Mouse (Mus musculus) WW6 (cell line): ENCODE measurements at regions not wholly inside any gene's neighbourhood (a gene's known extent, or its start where the extent isn't known, plus 50 kb on each side); places are given as distances from the start of the nearest gene placed in this dataset.

Source experiments
- DNase-seq: peaks from one replicate; pipeline ENCODE4 v3.0.0-alpha.2; 2013; ENCODE audit warnings: low read depth, low spot score

- no peak for DNase-seq
Measured at GRCm38 (mm10) chr10:118765051-118765450, 105.0 kb downstream of the Dyrk2 start.

DNA sequence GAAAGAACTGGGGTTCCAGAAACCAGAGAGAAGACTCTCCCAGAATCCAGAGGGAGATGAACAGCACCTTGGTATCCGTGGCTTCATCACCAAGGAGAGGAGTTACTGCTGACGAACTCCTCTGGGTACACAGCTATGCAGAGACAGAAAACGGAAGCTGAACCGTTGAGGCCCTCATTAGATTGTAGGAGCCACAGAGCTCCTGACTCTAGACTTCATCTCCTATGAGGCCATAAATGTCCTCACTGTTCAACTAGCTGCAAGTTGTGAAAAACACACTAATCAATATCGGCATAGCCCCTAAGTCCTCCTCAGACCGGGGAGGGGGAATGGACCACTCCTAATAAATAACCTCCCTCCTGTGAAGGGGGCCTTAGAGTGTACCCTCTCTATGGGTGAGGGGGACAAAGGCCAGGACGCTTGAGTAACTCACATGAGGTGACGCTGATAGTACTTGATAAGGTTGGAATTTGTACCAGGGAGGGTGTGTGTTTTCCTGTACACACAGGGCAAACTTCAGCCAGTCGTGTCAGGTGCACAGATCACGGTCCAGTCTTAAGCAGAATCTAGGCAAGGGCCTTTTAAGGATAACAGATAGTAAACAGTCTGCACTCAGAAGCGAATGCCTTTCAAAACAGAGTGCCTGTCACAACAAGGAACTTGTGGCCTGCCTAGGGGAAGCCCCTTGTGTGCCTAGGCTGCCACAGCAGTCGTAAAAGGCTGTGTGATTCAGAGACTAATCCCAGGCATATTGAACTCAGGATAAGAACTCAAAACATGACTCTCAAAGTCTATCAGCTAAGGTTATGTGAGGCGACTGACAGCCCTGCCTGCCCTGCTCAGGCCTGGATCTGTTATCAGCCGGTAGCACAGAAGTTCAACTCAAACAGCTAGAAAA is 104.2 kb downstream of the Dyrk2 start:
- no peak for DNase-seq

- DNase-seq: no peak
Measured at GRCm38 (mm10) chr10:118766826-118767225, 103.2 kb downstream of the Dyrk2 start.

DNA sequence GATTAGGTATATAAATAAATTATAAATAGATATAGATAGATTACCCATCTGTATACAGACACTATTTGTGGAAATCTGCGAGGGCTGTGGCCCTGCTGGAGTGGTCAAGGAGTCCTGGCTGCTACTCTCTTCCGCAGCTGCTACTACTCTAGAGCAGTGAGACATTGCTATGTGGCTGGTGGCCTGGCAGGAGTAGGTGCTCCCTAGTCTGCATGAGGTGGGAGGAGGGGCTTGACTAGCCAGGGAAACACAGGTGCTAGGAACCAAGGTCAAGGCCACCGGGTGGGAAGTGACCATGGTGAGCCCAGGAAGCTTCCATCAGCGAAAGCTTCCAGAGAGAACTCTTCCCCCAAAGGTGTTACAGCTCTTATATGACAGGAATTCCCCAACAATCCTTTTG is 100.3 kb downstream of the Dyrk2 start:
- no peak for DNase-seq

GRCm38 (mm10) chr10:118778656-118779055 is 91.4 kb downstream of the Dyrk2 start:
- DNase-seq: no peak

- DNase-seq: no peak
Measured at GRCm38 (mm10) chr10:118780831-118781569, 89.0 kb downstream of the Dyrk2 start.

DNA sequence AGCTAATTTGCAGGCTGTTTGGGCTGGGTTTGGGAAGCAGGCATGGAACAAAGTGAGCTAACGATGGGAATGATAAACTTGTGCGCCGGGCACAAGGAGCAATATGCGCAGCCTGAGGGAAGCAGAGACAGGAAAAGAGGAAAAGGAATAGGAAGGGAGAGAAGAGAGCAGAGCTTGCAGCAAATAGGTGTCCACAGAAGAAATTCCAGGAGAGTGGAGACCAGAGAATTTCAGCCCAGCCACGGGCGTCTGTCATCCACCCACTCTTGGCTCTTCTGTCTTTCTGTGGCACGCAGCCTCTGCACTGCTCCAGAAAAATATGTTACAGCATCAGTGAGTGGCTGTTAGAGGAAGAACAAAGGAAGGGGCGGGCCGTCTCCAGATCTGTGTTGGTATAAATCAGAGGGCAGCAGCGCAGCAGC is 88.2 kb downstream of the Dyrk2 start:
- DNase-seq: no peak

- no peak for DNase-seq
Measured at GRCm38 (mm10) chr10:118782646-118783045, 87.4 kb downstream of the Dyrk2 start.

DNA sequence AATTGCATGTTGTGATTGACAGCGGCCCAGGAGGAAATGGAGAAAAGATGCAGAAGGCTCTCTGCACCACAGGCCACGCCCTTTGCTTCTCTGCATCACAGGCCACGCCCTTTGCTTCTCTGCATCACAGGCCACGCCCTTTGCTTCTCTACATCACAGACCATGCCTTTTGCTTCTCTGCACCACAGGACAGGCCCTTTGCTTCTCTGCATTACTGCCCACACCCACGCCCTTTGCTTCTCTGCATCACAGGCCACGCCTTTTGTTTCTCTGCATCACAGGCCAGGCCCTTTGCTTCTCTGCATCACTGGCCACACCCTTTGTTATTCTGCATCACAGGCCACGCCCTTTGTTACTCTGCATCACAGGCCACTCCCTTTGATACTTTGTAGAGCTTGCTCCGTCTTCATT is 82.7 kb downstream of the Dyrk2 start:
- DNase-seq: no peak

DNA sequence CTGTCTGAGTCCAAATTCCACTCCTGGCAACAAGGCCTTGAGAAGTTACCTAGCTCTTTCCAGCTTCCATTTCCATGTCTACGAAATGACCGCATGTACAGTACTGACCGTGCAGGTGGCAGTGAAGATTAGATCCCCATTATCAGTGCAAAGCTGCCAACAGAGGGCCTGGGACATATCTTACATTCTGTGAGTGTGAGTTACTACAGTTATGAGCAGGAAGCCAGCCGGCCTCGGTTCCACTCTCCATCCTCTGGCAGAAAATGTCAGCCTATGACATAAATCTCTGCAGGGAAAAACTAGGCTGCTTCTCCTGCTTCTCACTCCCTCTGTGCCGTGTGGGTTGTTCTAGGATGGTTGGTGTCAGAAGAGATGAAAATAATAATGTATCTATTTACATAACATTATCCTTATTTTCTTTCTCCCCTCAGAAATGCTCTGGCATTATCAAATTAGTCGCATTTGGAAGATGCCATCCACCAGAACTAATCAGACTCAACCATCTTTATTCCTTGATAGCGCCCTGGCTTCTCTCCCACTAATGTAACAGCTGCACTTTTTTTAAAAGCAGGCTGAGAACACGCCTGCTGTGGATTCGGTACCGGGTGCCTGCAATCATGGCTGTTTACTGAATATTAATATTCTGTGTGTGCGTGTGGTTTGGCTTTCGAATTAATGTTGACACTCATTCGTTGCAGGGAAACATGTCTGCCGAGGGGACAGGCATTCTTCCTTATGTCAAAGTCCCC is 77.5 kb downstream of the Dyrk2 start:
- no peak for DNase-seq

GRCm38 (mm10) chr10:118793794-118794193 is 76.2 kb downstream of the Dyrk2 start:
- no peak for DNase-seq

DNA sequence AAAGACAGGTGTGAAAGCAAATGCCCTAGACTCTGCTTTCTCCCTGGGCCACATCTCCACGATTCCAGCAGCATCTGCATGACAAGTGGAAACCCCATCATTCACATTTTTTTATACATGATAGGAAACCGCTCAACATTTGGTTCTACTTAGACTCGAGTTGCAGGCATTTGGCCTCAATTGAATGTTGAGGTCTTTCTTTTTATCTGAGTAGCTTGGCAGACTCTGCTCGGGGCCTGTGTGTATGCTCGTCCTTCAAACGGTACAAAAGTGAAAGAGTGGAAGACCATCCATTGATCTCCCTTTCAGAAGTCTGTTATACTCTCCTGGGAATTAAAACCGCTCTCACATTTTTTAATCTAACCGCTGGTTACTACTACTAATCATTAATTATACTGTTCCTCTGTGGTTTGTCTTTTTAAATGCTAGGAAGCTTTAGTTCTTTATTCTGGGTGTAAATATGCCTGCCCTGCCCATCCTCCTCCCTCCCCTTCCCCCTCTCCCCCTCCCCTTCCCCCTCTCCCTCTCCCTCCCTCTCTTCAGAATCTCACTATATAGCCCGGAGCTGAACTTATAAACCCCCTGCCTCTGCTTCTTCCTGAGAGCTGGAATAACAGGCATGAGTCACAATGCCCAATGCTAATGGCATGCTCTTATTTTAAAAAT is 75.5 kb downstream of the Dyrk2 start:
- no peak for DNase-seq

DNA sequence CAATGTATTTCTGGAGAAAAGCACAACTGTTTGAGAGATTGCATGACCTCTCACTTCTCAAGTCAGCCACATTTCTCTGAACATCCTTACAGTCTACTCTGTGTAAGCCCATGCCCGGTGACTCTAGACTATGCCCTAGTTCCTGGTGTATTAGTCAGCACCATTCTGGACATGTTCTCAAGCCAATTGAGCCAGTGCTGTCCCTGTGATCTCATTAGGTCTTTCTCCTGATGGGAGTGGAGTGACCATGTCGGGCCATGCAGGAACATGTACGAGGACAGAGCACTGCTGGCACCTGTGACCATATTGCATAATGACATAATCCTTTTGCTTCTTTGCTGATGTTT is 75.0 kb downstream of the Dyrk2 start:
- DNase-seq: no peak

GRCm38 (mm10) chr10:118796512-118796911 is 73.5 kb downstream of the Dyrk2 start:
- DNase-seq: no peak

DNA sequence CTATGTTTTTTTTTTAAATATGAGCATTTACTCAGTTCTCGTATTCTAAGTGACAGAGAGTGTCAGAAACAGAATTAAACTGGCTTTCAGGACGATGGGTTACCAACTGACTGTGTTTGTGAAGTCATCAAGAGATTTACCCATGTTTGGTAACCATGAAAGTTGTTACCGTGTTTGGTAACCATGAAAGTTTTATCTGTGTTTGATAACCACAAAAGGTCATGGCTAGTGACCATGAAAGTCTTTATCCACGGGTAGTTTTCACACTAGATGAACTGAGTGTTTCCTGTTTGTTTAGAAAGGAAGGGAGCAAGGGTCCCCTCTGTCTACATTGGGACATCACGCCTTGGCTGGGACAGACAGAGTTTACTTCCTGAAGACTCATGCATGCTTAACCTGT is 72.8 kb downstream of the Dyrk2 start:
- no peak for DNase-seq

GRCm38 (mm10) chr10:118799767-118800166 is 70.2 kb downstream of the Dyrk2 start:
- no peak for DNase-seq

- no peak for DNase-seq
Measured at GRCm38 (mm10) chr10:118803922-118804557, 66.0 kb downstream of the Dyrk2 start.

- DNase-seq: no peak
Measured at GRCm38 (mm10) chr10:118804574-118804973, 65.4 kb downstream of the Dyrk2 start.
